Mouse (Mus musculus) stomach, postnatal 0 days (tissue): ENCODE results near the gene Slc39a3. TPM values are rescaled to one million over a fixed set of nuclear protein-coding genes. Genes with fewer than 3 reads are reported as not detected.

ENCODE experiments used
- ATAC-seq: fragments of 200-750 bp; cut with Nextera tagmentation; 2 replicates; pipeline ENCODE4 v1.8.0; 2017; ENCODE audit not compliant: low FRiP score, low TSS enrichment
- DNase-seq: peaks from one replicate; pipeline ENCODE4 v3.0.0-alpha.2; 2016; ENCODE audit warnings: low spot score
- H3K27ac ChIP-seq: fragments of 300-500 bp; sonication (generic); replicated peaks from 2 replicates; pipeline ENCODE4 v1.5.1; 2014; ENCODE audit warnings: mild to moderate bottlenecking, control low read depth
- H3K27me3 ChIP-seq: fragments of 300-500 bp; sonication (generic); 2 replicates; pipeline ENCODE4 v1.6.1; 2014; ENCODE audit warnings: low read length; ENCODE audit not compliant: control insufficient read depth, insufficient read depth
- H3K36me3 ChIP-seq: fragments of 300-500 bp; sonication (generic); 2 replicates; pipeline ENCODE4 v1.6.1; 2014; ENCODE audit warnings: low read length, mixed read lengths; ENCODE audit not compliant: control insufficient read depth, insufficient read depth
- H3K4me1 ChIP-seq: fragments of 300-500 bp; sonication (generic); replicated peaks from 2 replicates; pipeline ENCODE4 v1.6.1; 2014; ENCODE audit warnings: antibody characterized with exemption; ENCODE audit not compliant: control insufficient read depth, insufficient read depth
- H3K4me2 ChIP-seq: fragments of 300-500 bp; sonication (generic); replicated peaks from 2 replicates; pipeline ENCODE4 v1.6.1; 2014; ENCODE audit warnings: low read depth, mild to moderate bottlenecking, control low read depth, moderate library complexity
- H3K4me3 ChIP-seq: fragments of 300-500 bp; sonication (generic); 2 replicates; pipeline ENCODE4 v1.5.1; 2014; ENCODE audit warnings: low read depth, low read length, control low read depth
- H3K9ac ChIP-seq: fragments of 300-500 bp; sonication (generic); 2 replicates; pipeline ENCODE4 v1.6.1; 2014; ENCODE audit warnings: mild to moderate bottlenecking, low read length, control low read depth, mixed read lengths
- H3K9me3 ChIP-seq: fragments of 300-500 bp; sonication (generic); 2 replicates; pipeline ENCODE4 v1.6.1; 2016; ENCODE audit warnings: low read length; ENCODE audit not compliant: control insufficient read depth
- CTCF ChIP-seq: IDR thresholded peaks from 2 replicates; pipeline ENCODE4 v1.5.1; 2016; ENCODE audit warnings: antibody characterized with exemption, low read depth, mild to moderate bottlenecking, moderate library complexity
- EP300 ChIP-seq: optimal IDR thresholded peaks from 2 replicates; pipeline ENCODE3; 2016; ENCODE audit warnings: antibody characterized with exemption
- WGBS: fragments of 180-500 bp; shearing (Covaris S2); extraction: QIAGEN DNeasy Blood & Tissue Kit; methylation state at CpG from one replicate; pipeline ENCODE4 v1.1.7; 2014; 5-methylcytosine and 5-hydroxymethylcytosine counted together
- polyA plus RNA-seq: library from polyadenylated mRNA; unstranded; fragments of >200 nt; fragmentation: Nextera tagmentation; extraction: Ambion mirVana; gene quantifications from 2 replicates; pipeline ENCODE4 v1.2.1, GENCODE M21; 2015

Gene Slc39a3
- polyA plus RNA-seq, 1 experiment from 2014 or later: 11.0 TPM

GRCm38 (mm10) chr10:80989446-80989845 lies 47.8 kb downstream of the Slc39a3 start:
- no peak for DNase-seq
- H3K4me3 ChIP-seq: no peak overlapping the region
- WGBS: 66% methylated on average over 6 of the region's 6 CpGs
- no peak overlapping the region for H3K9ac ChIP-seq
- H3K9me3 ChIP-seq: no peaks in the 10 kb centered on the region
- TF ChIP-seq CTCF (no peak), EP300 (no peak)
- H3K27me3 ChIP-seq: no peaks in the 10 kb centered on the region
- no peaks in the 10 kb centered on the region for H3K36me3 ChIP-seq
- no peak overlapping the region for H3K4me2 ChIP-seq
- no peak for ATAC-seq
- H3K4me1 ChIP-seq: peaks cover 3% of the 10 kb centered on the region; the same call in 1 of the 2 replicates
- no peak overlapping the region for H3K27ac ChIP-seq

- peak overlapping the region; percentile 35; the same call in 1 of the 2 replicates for H3K27ac ChIP-seq
- WGBS: 14% methylated on average over 10 of the region's 10 CpGs
Measured at GRCm38 (mm10) chr10:80987709-80988441, 49.4 kb downstream of the Slc39a3 start.

GRCm38 (mm10) chr10:80986754-80987153 lies 50.5 kb downstream of the Slc39a3 start:
- no peak for TF ChIP-seq EP300
- TF ChIP-seq CTCF: no peak
- Histone ChIP-seq H3K27me3 (no peaks in the 10 kb centered on the region), H3K27ac (no peak overlapping the region), H3K9me3 (no peaks in the 10 kb centered on the region), H3K4me1 (peaks cover 3% of the 10 kb centered on the region; the same call in 1 of the 2 replicates), H3K36me3 (no peaks in the 10 kb centered on the region), H3K4me3 (no peak overlapping the region), H3K4me2 (no peak overlapping the region), H3K9ac (no peak overlapping the region)
- DNase-seq (peak; percentile 80), ATAC-seq (peak; percentile 53)
- 50% methylated on average over 6 of the region's 6 CpGs for WGBS

More at GRCm38 (mm10) chr10:80987709-80988441, 49.4 kb downstream of the Slc39a3 start:
- Histone ChIP-seq H3K4me1 (peaks cover 3% of the 10 kb centered on the region; the same call in 1 of the 2 replicates), H3K4me3 (no peak overlapping the region), H3K9ac (no peak overlapping the region), H3K9me3 (no peaks in the 10 kb centered on the region), H3K27me3 (no peaks in the 10 kb centered on the region), H3K36me3 (no peaks in the 10 kb centered on the region), H3K4me2 (no peak overlapping the region)
- ATAC-seq: peak; percentile 81
- peak; percentile 91 for DNase-seq
- TF ChIP-seq EP300 (no peak), CTCF (peak; percentile 99)

GRCm38 (mm10) chr10:80985970-80986701 lies 51.1 kb downstream of the Slc39a3 start:
- Histone ChIP-seq H3K4me2 (peak overlapping the region; percentile 68), H3K4me1 (peaks cover 3% of the 10 kb centered on the region; the same call in 1 of the 2 replicates), H3K27ac (peak overlapping the region; percentile 56; the same call in 1 of the 2 replicates), H3K9me3 (no peaks in the 10 kb centered on the region), H3K27me3 (no peaks in the 10 kb centered on the region), H3K36me3 (no peaks in the 10 kb centered on the region), H3K4me3 (peak overlapping the region; percentile 39), H3K9ac (peak overlapping the region; percentile 55)
- no peak for ATAC-seq
- no peak for TF ChIP-seq EP300
- no peak for TF ChIP-seq CTCF
- 33% methylated on average over 13 of the region's 13 CpGs for WGBS
- DNase-seq: no peak

GRCm38 (mm10) chr10:80985241-80985969 lies 51.8 kb downstream of the Slc39a3 start:
- Histone ChIP-seq H3K4me3 (peak overlapping the region; percentile 39), H3K36me3 (no peaks in the 10 kb centered on the region), H3K4me2 (peak overlapping the region; percentile 68), H3K9ac (peak overlapping the region; percentile 55), H3K27me3 (no peaks in the 10 kb centered on the region), H3K9me3 (no peaks in the 10 kb centered on the region), H3K27ac (peak overlapping the region; percentile 56; the same call in 1 of the 2 replicates), H3K4me1 (peaks cover 3% of the 10 kb centered on the region; the same call in 1 of the 2 replicates)
- peak; percentile 77 for DNase-seq
- 10% methylated on average over 37 of the region's 37 CpGs for WGBS
- no peak for TF ChIP-seq EP300
- no peak for TF ChIP-seq CTCF
- ATAC-seq: peak; percentile 40
